Mouse (Mus musculus) frontal cortex, postnatal 14 days (tissue): ENCODE measurements around the gene Gnao1.

ENCODE experiments used
- DNase-seq, 2 experiments: peaks; one replicate each; pipeline ENCODE4 v3.0.0; 2022; ENCODE audit warnings: low spot score in 2 of 2

Gene Gnao1

DNA sequence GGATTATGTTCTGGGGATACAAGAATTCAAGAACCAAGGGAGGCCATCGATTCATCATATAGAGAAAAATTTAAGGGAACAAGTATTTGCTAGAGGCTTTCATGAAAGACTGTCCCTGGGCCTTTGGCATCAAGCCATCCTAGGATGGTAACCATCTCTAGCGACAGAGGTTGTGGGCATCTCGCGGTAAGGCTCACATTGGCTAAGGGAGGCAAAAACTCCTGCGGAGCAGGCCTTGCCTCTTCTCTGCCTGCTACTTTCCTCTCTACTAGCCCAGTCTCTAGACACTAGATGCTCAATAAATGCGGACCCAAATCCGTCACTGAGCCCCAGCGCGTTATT is at the start of gene Gnao1:
TSS of gene Gnao1 (plus strand) at position 281 of the 342 bp plus-strand sequence.
- DNase-seq, result no peak

DNA sequence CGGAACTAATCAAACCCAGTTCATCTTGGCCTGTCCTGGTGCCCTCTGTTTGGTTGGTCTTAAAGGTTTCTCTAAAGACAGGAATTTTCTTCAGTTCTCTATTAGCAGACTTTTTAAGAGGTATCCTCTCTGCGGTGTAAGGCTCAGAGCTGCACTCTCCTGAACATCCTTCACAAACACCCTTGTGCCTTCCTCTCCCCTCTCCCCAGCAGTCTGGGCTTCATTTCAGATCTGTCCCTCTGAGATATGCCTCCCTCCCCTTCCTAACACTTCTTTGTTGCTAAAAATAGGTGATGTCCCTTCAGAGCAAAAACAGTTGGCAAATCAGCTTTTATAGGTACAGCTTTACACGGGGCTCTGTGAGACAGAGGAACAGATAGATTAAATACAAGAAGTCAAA is 32.2 kb upstream of the Gnao1 start:
- no peak for DNase-seq

DNA sequence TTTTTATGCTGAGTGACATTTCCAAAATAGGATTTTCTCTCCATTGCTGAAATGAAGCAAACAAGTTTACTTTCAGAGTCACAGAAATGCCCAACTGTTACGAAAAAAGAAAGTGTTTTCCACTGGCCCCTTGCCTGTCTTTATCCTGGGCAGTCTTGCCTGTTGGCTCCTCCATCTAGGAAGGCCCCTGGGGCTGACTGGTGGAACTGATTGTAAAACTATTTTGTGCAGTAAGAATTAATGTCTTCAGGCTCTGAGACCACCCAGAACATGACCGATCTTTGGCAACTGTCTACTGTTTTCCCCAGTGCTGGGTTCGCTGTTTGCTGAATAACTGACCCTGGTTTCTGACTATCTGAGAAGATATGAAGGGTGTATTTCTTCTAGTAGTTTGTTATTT is 540 bp upstream of the Gnao1 start:
- no peak for DNase-seq

DNA sequence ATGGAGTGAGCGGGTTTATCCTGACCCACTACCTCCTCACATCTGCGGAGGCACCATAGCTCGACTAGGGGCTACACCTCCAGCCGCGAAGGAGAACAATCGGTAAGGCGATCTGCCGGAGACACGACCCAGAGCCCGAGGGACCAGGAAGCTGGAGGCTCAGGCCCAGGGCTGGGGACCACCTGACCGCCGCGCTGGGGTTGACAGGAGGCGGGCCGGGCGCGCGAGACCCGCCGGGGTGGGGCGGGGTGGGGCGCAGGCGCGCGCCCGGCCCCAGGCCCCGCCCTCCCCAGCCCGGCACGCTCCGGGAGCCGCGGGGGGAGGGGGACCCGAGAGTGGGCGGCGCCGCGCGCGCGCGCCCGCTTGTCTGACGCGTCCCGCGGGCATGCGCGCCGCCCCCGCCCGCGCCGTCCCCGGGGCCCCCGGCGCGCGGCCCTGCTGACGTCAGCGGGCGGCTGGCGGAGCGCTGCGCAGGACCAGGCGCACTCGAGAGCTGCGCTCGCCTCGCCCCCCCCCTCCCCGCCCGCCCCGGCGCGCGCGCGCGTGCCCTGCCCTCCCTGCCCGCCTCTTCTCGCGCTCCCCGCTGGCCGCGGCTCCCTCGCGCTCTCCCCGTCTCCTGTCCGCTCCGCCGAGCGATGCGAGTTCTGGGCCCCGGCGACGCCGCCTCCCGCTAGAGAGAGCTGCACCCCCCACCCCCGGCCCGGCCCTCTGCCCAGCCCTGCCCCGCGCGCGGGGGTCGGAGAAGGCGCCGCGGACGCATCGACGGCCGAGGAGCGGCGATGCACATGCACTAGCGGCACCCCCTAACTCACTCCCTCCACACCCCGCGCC is 477 bp downstream of the Gnao1 start:
- peak; percentile 78 to 79 for DNase-seq

DNA sequence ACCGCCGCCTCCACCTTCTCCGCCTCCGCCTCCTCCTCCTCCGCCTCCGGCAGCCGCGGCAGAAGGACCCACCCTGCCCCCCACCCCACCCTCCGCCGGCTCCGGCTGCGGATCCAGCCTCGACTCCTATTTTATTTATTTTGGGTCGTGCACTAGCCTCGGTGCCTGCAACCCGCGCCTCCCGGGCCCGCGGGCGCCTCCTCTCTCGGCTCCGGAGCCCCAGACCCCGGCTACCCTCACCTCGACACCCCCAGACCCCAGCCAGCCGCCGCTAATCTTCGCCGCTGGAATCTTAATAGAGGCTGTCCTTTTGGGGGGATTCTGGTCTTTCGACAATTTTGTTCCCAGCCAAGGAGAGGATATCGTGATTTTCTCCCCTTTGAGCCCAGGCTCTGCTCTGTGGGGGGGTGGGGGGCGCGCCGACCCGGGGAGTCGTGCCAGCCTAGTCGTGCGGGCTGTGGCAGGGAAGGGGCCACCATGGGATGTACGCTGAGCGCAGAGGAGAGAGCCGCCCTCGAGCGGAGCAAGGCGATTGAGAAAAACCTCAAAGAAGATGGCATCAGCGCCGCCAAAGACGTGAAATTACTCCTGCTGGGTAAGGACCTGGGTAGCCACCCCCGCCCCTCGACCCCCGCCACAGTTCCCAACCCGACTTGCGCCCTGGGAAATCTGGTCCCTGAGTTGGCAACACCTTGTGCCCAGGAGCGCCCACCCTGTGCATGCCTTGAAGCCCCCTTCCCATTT is 1.3 kb downstream of the Gnao1 start:
- no peak for DNase-seq

DNA sequence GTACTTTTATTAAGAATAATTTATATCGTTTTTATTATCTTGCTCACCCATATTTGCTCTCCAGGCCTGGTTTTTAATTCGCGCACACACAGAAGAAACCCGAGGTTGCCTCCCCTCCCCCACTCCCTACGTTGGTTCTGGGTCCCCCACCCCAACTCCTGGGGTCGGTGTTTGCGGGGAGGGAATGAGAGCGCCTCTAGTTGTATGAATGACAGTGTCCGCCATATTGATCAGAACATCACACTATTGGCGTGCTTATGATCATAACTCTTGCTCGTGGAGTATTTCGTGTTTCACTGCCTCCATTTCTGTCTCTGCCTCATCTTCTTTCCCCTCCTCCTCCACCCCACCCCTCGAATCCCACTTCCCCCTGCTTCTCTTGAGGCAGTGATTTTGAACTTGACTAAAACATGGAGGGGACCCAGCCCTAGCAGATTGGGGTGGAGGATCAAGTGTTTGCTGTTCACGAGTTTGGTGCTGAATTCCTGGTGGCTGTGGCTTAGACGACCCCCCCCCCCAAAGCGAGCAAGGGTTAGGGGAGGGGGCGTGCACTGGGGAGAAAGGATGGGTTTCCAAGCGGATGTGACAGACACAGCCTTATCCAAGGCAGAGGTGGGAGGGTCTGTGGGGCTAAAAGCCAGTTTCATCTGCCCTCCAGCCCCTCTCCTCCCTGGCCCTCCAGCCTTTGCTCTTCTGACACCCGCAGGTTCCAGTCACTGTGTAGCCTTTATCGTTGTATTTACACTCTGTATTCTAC is 2.1 kb downstream of the Gnao1 start:
- no peak for DNase-seq

DNA sequence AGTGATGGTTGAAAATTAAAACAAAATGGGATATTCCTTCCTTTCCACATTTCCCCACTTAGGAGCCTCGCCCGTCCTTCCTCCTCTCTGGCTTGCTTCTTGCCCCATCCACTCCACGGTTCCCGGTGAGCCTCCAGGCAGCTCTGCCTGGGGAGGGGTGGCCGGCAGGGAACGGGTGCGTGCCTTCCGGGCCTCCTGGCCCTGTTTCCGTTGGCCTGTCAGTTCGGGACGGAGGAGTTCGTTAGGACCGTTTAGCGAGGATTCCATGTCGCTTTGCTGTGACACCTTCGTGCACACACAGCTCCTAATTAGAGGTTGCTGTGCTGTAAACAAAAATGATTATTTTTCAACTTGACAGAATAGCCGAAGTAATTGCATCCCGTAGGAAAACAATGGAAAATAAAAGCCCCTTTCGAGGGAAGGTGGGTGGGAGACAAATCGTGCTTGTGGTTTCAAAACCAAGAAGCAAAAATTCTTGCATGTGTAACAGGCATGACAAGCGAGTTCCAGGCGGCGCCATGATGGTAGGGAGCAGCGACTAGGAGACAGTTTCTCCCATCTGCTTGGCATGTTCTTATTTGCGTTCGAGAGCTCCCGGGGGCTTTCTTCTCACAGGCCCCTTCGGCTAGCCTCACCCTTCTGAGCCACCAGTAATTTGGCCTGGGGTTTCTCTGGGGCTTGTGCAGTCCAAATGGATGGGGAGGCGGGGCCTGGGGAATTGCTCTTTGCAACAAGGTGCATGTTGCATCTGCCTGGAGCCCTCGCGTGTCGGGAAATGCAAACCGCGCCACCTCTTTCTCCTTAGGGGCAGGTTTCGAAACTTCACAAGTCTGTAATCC is 3.0 kb downstream of the Gnao1 start:
- no peak for DNase-seq

DNA sequence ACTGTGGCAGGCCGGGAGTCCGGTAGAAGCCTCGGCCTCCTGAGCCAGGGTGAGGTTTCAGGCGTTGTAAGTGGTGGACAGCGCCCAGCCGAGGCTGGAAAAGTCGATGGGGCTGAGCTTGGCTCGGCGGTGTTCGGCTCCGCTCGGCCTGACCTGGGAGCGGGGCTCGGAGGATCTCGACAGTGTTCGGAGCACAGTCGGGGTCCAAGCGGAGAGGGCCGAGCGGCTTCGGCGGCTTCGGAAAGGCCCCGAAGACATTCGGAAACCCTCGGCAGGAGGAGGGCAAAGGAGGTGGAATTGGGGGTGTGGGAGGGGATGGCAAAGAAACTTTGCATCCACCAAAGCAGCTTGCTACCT is 3.6 kb downstream of the Gnao1 start:
- DNase-seq, result peak; percentile 82 to 86

DNA sequence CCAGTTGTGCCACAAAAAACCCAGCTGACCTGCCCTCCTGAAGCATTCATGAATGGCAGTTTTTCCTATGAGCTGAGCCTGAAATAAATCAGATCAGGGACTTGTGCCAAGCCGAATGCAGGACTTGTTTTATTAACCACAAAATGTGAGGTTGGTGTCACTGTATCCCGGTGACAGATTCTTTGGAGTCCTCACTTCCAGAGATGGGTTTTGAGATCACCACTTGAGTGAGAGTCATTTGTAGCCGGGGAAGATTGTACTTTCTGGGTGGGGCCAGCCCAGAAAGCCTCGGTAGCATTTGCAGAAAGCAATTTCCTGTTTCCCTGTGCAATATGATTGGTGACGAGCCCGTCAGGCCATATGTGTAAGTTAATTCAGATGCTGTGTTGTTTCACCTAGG is 4.5 kb downstream of the Gnao1 start:
- DNase-seq, result no peak

DNA sequence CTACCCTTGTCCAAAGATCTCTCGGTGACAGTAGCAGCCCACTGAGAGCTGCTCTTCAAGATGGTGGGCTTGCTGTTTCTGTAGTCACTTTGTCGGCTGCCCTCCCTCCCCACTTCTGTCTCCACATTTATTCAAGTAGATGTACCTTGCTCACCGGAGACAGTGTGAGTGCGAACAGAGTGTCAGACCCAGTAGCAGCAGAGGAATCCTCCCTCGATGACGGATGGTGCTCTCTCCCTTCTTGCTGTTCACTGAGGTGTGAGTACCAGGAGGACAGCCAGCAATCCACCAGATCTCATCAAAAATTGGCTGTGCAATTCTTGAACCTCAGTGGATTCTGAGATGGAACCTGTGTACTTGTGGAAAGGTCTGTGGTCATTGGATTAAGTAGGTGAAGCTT is 6.5 kb downstream of the Gnao1 start:
- DNase-seq, result no peak

DNA sequence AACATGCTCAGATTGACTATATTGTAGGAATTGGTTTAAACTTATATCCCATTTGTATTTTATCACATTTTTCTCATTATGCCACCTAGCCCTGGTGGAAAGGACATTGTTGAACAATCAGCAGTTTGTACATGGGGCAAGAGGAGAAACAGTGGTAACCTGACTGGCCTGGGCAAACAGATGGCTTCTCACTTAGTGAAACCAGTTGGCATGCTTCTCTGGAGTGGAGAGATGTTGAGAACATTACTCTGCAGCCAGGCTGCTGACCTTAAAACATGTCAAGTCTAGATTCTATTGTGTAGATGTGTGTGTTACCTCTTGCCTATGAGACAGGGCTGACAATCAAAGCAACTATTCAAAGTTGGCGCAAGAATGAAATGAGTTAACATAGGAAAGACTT is 7.6 kb downstream of the Gnao1 start:
- DNase-seq, result no peak

DNA sequence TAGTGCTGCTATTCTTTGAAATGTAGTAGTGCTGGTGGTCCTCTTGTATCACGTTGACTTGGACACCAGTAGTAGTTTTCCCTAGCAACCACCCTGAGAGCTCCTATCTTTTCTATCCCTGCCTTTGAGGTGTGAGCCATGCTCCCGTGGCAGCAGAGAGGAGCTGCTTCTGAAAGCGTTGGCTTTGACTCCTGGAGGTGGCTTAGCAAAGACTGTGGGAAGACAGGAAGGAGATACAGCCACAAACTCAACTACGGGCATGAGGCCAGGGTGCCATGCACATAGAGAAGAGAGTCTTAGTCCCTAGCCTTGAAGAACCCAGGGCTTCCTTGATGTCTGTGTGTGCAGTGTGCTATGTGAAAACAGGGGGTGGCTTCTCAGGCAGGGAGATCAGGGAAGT is 10.2 kb downstream of the Gnao1 start:
- DNase-seq, result no peak

DNA sequence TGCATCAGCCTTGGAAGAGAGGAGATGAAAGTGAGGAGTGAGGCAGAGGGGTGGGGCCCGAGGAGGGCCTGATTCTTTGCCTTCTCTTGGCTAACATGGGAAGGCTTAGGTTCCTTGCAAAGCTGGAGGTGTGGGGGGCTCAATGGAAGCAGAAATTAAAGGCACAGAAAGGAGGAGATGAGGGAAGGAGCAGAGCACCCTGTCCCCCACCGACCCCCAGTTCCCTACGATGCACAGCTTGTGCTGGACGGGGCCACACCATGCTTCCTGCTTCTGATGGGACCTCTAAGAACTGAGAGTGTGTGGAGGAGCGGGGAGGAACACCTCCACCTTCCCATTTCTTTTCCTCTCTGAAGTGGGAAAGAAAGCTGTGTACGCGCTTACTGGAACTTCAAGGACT is 11.6 kb downstream of the Gnao1 start:
- DNase-seq, result no peak

DNA sequence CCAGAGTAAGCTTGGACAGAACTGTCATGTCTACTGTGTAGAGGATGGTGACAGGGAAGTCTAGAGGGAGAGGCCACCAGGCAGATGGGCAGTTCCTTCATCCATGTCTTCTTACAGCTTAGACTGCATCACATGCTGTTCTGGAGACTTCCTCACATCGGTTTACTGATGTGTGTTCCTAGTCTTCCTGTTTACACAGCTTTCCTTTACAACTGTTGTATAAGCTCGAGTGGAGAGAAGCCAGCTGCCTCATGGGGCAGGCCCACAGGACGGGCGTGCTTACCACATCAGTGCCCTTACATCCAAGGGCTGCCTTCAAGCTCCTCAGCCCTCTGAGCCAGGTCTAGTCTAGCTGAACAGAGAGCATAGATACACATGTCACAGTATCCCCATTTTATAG is 15.6 kb downstream of the Gnao1 start:
- no peak for DNase-seq

DNA sequence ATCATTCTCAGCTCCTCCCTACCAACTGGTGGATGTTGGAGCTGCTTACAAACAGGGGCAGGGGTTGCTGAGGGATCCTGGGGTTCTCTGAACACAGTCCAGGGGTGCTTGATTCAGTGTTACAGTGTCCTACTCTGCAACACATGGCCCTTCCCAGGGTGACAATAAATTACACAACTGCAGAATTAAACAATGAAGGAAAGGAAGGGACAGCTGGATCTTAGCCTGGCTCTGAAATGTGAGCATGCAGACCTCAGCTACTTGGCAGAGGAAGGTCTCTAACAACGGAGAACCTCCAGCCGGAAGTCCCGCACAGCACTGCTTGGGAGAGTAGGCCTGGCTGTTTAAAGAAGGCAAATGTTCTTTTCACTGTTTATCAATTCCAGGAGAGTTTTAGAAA is 20.9 kb downstream of the Gnao1 start:
- no peak for DNase-seq

DNA sequence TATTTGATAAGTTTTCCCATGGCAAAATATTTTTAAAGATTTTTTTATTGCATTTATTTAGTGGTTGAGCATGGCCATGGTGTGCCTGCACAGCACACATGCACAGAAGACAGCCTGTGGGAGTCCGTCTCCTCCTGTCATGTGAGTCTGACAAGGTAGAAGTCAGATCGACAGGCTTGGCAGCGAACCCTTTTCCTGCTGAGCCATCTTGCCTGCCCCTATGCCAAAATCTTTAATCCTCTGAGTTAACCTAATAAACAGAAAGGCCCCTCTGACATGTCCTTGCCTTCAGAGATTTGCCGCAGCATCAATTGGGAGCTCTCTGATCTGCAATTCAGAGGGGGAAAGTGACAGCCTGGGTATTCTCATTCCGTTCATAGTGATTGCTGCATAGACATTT is 26.0 kb downstream of the Gnao1 start:
- DNase-seq, result no peak

DNA sequence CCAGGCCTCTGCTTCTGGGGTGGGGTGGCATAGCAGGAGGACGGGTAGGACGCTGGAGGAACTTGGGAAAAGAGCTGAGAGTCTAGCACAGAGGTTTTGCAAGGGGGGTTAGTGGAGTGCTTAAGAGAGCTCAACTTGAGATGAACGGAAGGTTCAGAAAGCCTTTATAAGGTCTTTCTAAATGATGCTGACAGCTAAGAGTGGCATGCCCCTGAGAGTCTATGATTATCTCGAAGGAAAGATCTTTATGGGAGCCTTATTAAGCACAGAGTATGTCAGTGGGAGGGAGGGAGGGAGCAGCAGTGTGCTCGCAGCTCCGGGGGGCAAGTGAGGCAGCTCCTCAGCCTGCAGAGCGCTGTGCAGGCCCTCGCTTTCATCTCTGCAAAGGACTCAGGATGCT is 29.3 kb downstream of the Gnao1 start:
- no peak for DNase-seq

DNA sequence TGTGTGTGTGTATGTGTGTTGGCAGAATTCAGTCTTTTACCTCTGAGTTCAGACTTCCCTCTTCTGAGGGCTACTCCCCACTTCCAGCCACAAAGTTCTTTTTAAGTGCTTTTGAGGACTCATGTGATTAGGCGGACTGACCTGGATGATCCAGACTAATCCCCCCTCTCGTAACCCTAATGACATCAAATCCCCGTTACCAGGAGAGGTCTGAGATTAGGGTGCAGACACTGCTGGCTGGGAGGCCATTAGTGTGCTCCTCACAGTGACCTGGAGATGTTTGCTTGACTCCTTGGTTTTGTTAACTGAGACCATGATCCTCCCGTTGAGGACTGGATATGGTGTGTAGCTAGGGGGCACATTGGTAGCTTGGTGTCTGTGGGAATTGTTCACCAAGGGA is 30.7 kb downstream of the Gnao1 start:
- DNase-seq, result no peak

DNA sequence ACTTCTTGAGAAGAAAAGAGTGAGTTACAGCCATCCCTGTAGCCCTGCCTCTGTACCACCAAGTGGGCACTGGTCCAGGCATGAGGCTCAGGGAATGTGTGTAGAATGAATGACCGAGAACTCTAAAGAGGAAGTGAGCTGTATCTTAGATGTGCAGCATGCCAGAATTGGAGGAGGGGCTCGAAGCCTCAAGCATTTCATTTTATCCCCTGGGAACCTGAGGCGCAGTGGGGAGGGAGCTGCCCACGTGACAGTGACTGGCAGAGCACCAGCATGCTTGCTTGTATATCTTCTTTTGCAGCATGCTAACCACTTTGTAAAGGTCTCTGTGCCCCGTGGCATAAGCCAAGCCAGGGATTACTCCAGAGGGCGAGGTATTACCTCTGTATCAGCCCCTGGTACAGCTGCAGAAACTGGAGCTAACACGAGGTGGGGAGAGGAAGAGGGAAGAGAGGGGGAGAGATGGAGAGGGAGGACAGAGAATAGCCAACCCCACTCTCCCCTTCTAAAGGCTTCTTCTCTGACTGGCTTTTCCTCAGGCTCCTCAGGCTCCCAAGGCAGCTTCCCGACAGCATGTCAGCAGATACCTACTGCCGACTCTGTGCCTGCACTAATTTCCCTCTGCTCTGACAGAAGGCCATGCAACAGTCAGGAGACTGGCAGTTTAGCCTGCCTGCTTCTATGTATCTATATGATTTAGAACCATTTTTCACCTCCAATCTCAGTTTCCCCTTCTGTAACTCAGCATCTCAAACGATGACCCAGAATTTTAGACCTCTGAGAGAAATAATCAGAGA is 31.4 kb downstream of the Gnao1 start:
- DNase-seq, result peak; percentile 41 to 44

DNA sequence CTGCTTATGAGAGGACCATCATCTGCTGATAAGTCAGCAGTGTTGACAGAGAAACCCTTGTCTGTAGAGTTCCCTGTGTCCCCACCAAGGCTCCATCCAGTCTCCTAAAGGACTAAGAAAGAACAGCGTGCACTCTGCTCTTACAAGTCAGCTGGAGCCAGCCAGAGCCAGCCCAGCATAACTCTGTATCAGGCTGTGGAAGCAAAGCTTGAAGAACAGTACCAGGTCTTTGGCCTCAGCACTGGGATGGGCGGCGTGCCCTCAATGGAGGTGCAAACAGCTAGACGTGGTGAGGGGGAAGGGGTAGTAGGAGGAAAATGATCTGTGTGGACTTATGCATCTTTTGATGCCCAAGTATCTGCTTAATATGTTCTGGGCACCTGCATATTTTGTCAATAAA is 32.8 kb downstream of the Gnao1 start:
- DNase-seq, result no peak

DNA sequence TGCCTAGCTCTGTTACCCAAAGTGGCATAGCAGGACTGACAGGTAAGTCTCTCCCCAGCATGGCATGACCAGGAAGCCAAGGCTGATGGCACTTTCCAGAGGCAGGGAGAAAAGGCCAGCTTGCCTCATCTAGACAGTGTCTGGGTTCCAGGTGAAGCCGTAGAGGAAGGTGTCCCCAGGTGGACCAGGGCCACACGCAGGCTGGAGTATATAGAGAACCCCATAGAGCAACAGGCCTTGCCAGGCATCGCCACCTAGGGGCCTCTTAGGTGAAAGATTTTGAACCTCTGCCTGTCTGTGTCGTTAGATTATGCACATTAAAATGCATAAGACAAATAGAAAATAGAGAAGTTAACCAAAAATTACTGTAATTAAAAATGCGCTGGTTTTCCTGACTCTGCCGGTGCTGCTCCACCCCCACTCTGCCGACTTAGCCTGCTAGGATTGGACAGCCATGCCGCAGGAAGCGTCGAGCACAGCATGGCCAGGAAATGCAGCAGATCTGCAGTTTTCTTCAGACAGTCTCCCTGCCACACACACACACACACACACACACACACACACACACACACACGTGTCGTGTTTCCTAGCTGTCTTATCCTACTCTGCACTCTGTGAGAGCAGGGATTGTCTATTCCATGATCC is 34.2 kb downstream of the Gnao1 start:
- DNase-seq, result no peak
